22 mouse cellular contexts compared by ENCODE assay signal in the genomic region with DNA sequence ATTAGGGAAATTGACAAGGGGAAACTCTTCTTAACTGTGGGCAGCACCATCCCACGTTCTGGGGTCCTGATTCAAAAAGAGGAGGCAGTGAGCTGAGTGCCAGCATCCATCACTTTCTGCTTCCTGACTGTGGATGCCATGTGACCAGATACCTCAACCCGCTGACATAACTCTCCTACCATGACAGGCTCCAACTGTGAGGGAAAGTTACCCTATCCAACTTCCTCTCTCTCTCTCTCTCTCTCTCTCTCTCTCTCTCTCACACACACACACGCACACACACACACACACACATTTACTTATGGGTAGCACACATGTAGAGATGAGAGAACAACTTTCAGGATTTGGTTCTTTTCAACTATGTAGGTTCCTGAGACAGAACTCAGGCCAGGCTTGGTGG. TPM values are rescaled to one million over a fixed set of nuclear protein-coding genes. Genes with fewer than 3 reads are reported as not detected.
DNase-seq lines count a peak whose midpoint lies in the region; ATAC-seq and TF ChIP-seq lines count a peak whose summit lies in the region.
"Had no signal": no experiment of that assay in that cellular context is flagged by ENCODE, and none has a peak within 500 bp of the region (broad histone marks: within the 10 kb centered on the region; RNA-seq: fewer than 3 reads in every experiment).

No protein-coding gene starts in this region.

- TF ChIP-seq EP300 in liver, embryonic 14.5 days (IDR thresholded peaks at IDR 0.05; ENCODE audit: low read depth): no peak

- H3K36me3 ChIP-seq in megakaryocyte, embryonic 14.5 days (replicated peaks; ENCODE audit: low read length): peaks cover 24% of the 10 kb centered on the region
- peaks cover 19% of the 10 kb centered on the region for H3K36me3 ChIP-seq in liver, embryonic 14.5 days (replicated peaks; ENCODE audit: control insufficient read depth, insufficient read depth, low read depth)
- H3K36me3 ChIP-seq in macrophage (ENCODE audit: inconsistent target): peaks cover 6% of the 10 kb centered on the region; the same call in 1 of the 2 replicates
- H3K36me3 ChIP-seq: forebrain, embryonic 15.5 days had no signal

- ATAC-seq in megakaryocyte, adult 5-6 weeks (ENCODE audit: poor library complexity, severe bottlenecking): no peak
- ATAC-seq in liver, embryonic 14.5 days (ENCODE audit: insufficient read depth): no peak
- ATAC-seq: forebrain, embryonic 15.5 days had no signal

- peaks cover 69% of the 10 kb centered on the region for H3K4me1 ChIP-seq in megakaryocyte, embryonic 14.5 days
- peaks cover 26 to 36% of the 10 kb centered on the region in 2 experiments for H3K4me1 ChIP-seq in liver, embryonic 14.5 days (replicated peaks; ENCODE audit: control insufficient read depth in 2 of 2, insufficient read depth in 2 of 2, low read length in 1 of 2)

- H3K27me3 ChIP-seq in megakaryocyte, embryonic 14.5 days (replicated peaks): no peaks in the 10 kb centered on the region
- H3K27me3 ChIP-seq in liver, embryonic 14.5 days (ENCODE audit: control insufficient read depth, insufficient read depth, low read length): no peaks in the 10 kb centered on the region
- H3K27me3 ChIP-seq: embryonic facial prominence, embryonic 15.5 days; forebrain, embryonic 15.5 days; hindbrain, embryonic 13.5 days had no signal

- WGBS in liver, embryonic 14.5 days (ENCODE audit: insufficient replicate concordance): 39% methylated on average over 3 of the region's 3 CpGs
- WGBS in macrophage (ENCODE audit: missing documents): 17% methylated on average over 3 of the region's 3 CpGs

- H3K9me3 ChIP-seq in megakaryocyte, embryonic 14.5 days: no peaks in the 10 kb centered on the region
- no peaks in the 10 kb centered on the region for H3K9me3 ChIP-seq in liver, embryonic 14.5 days (ENCODE audit: control insufficient read depth, low read length)
- H3K9me3 ChIP-seq: embryonic facial prominence, embryonic 15.5 days; forebrain, embryonic 10.5 days; forebrain, embryonic 15.5 days; heart, embryonic 10.5 days; hindbrain, embryonic 13.5 days had no signal

- no peak overlapping the region; the same call in 1 of the 2 replicates for H3K4me2 ChIP-seq in liver, embryonic 14.5 days (ENCODE audit: low read depth)
- H3K4me2 ChIP-seq: embryonic facial prominence, embryonic 15.5 days; forebrain, embryonic 15.5 days; hindbrain, embryonic 13.5 days had no signal

- H3K27ac ChIP-seq in liver, embryonic 14.5 days: peak overlapping the region; percentile 79
- peak overlapping the region; percentile 18; the same call in 1 of the 2 replicates for H3K27ac ChIP-seq in macrophage
- H3K27ac ChIP-seq: embryonic facial prominence, embryonic 15.5 days; forebrain, embryonic 15.5 days; hindbrain, embryonic 13.5 days had no signal

- no peak for DNase-seq in liver, embryonic 14.5 days (ENCODE audit: low read depth in 3 of 3, low spot score in 3 of 3)
- DNase-seq in spleen, postnatal 10 days (ENCODE audit: low spot score in 2 of 2): no peak
- no peak for DNase-seq in urinary bladder, postnatal 4 days (ENCODE audit: low spot score in 2 of 2)
- DNase-seq: adrenal gland, adult 8-10 months; adrenal gland, postnatal 36 days; cerebellum, adult 2 months; cerebellum, postnatal 10 days; embryo, embryonic 11 days; gastrocnemius, postnatal 36 days; heart, adult 18-20 months; heart, postnatal 10 days; heart, postnatal 4 days had no signal

- H3K9ac ChIP-seq in liver, embryonic 14.5 days (replicated peaks): no peak overlapping the region
- H3K9ac ChIP-seq: embryonic facial prominence, embryonic 15.5 days; forebrain, embryonic 15.5 days had no signal

- H3K79me2 ChIP-seq in macrophage (ENCODE audit: inconsistent target): peaks cover 36% of the 10 kb centered on the region

- peak overlapping the region; percentile 33 for H3K4me3 ChIP-seq in megakaryocyte, embryonic 14.5 days (replicated peaks)
- H3K4me3 ChIP-seq in liver, embryonic 14.5 days (ENCODE audit: insufficient read depth in 1 of 2, low read depth in 2 of 2, low read length in 2 of 2): no peak overlapping the region
- H3K4me3 ChIP-seq in macrophage (ENCODE audit: inconsistent target): no peak overlapping the region
- H3K4me3 ChIP-seq: embryonic facial prominence, embryonic 15.5 days; hindbrain, embryonic 13.5 days had no signal

- TF ChIP-seq CTCF in liver, embryonic 14.5 days (IDR thresholded peaks at IDR 0.05; ENCODE audit: low read depth): no peak

RNA-seq across cellular contexts. Expression of a gene that starts 1.2 kb away (rescaled TPM):
- 12.8 and 23.7 TPM in 2 replicates for polyA plus RNA-seq in megakaryocyte, embryonic 14.5 days (2012; ENCODE audit: insufficient read depth, low replicate concordance)
- 16.2 and 17.0 TPM in 2 replicates for total RNA-seq in megakaryocyte, adult 5-6 weeks (2015)
- 18.3 and 32.9 TPM in 2 replicates for total RNA-seq in megakaryocyte, adult 5-6 weeks (2017)
- 66.6 and 75.0 TPM in 2 replicates for polyA plus RNA-seq in liver, embryonic 14.5 days (2012; rRNA removed)
- polyA plus RNA-seq in liver, embryonic 14.5 days (2014; fragmentation: Nextera tagmentation; extraction: Ambion mirVana): 68.1 and 74.2 TPM in 2 replicates
- total RNA-seq in macrophage (2018; cell fraction: chromatin; rRNA removed): 100 to 1,000 TPM in 14 of 26 experiments, 10 to 100 TPM in 12; 11.6 to 284 (median 101) TPM
- 10 to 100 TPM; 25.0 to 73.9 (median 47.2) TPM for total RNA-seq in macrophage (2018; cell fraction: cytosol; rRNA removed)
- 100 to 1,000 TPM in 4 of 26 experiments, 10 to 100 TPM in 22; 19.4 to 149 (median 75.9) TPM for total RNA-seq in macrophage (2018; cell fraction: nucleus; rRNA removed)
- 27.3 to 62.9 TPM (median 37.2 TPM) in 3 replicates for polyA plus RNA-seq in macrophage (2018)

RNA-seq across cellular contexts. Expression of a gene that starts 10.3 kb away (rescaled TPM):
- 3,634 and 3,734 TPM in 2 replicates for polyA plus RNA-seq in megakaryocyte, embryonic 14.5 days (2012; ENCODE audit: insufficient read depth, low replicate concordance)
- total RNA-seq in megakaryocyte, adult 5-6 weeks (2015): 244 and 276 TPM in 2 replicates
- total RNA-seq in megakaryocyte, adult 5-6 weeks (2017): 240 and 264 TPM in 2 replicates
- polyA plus RNA-seq in liver, embryonic 14.5 days (2012; rRNA removed): 221 and 273 TPM in 2 replicates
- 461 and 495 TPM in 2 replicates for polyA plus RNA-seq in liver, embryonic 14.5 days (2014; fragmentation: Nextera tagmentation; extraction: Ambion mirVana)
- total RNA-seq in macrophage (2018; cell fraction: chromatin; rRNA removed): 100 to 1,000 TPM in 1 of 26 experiments, 10 to 100 TPM in 23, 1 to 10 TPM in 2; 6.6 to 236 (median 19.2) TPM
- total RNA-seq in macrophage (2018; cell fraction: cytosol; rRNA removed): 100 to 1,000 TPM in 10 of 26 experiments, 10 to 100 TPM in 16; 70.3 to 139 (median 95.6) TPM
- total RNA-seq in macrophage (2018; cell fraction: nucleus; rRNA removed): 10 to 100 TPM; 19.2 to 73.2 (median 35.2) TPM
- polyA plus RNA-seq in macrophage (2018): 57.8 to 345 TPM (median 123 TPM) in 3 replicates

RNA-seq across cellular contexts. Expression of a gene that starts 56.3 kb away (rescaled TPM):
- polyA plus RNA-seq in megakaryocyte, embryonic 14.5 days (2012; ENCODE audit: insufficient read depth, low replicate concordance): 0.25 TPM in 1 of 2 replicates, not detected in the other
- total RNA-seq in megakaryocyte, adult 5-6 weeks (2015): not detected in 2 replicates
- not detected in 2 replicates for total RNA-seq in megakaryocyte, adult 5-6 weeks (2017)
- polyA plus RNA-seq in liver, embryonic 14.5 days (2012; rRNA removed): 0.01 and 0.04 TPM in 2 replicates
- polyA plus RNA-seq in liver, embryonic 14.5 days (2014; fragmentation: Nextera tagmentation; extraction: Ambion mirVana): not detected in 2 replicates
- not detected for total RNA-seq in macrophage (2018; cell fraction: chromatin; rRNA removed)
- total RNA-seq in macrophage (2018; cell fraction: cytosol; rRNA removed): not detected
- not detected for total RNA-seq in macrophage (2018; cell fraction: nucleus; rRNA removed)
- polyA plus RNA-seq in macrophage (2018): not detected in 3 replicates
- total RNA-seq: CH12.LX; gastrocnemius, postnatal 36 days; heart, adult 18-20 months had no signal
- polyA plus RNA-seq: erythroblast, embryonic 14.5 days had no signal
